Mouse (Mus musculus): Measurements from ENCODE around the gene Esp22. TPM values are rescaled to one million over a fixed set of nuclear protein-coding genes. Genes with fewer than 3 reads are reported as not detected.
"Not testable (repeated sequence)": the region's sequence is repeated elsewhere in the genome, so short reads cannot be mapped to it uniquely, and the experiment has no call there.

The Esp22 gene
- not detected for total RNA-seq (2021)
- long read RNA-seq, experiment 1 = 0 reads
- long read RNA-seq, experiment 2 = 0 reads

- no peak for TF ChIP-seq CTCF (conservative IDR thresholded peaks at IDR 0.05)
- Histone ChIP-seq H3K27ac (no peak within 1 kb of the TSS), H3K4me3 (no peak within 1 kb of the TSS)
- DNase-seq (ENCODE audit: low spot score in 2 of 2) = no peak
These were observed at the start of gene Esp22 for GRCm38 (mm10) chr17:39095034-39095433. Esp22 (plus strand) TSS chr17:39095334.

DNA sequence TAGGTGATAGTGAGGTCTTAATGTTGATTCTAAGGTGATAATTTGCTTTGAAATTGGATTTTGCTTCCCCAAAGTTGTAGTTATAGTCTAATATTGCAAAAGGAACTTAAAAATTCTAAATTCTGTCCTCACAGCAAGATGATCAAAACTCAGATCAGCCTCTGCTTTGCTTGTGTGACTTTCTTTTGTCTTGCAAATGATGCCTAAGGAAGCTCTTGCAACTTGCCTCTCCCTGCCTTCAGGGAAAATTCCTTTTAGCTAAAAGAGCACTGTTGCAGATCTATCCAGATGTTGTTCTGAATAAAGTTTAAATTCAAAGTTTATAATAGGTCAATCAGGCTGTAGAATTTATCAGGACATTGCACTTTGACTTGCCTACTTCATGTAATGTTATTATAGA is 31.5 kb upstream of the Esp22 start:
- no peak for DNase-seq (ENCODE audit: low spot score in 2 of 2)
- TF ChIP-seq CTCF (conservative IDR thresholded peaks at IDR 0.05) = no peak
- Histone ChIP-seq H3K27ac (no peak overlapping the region), H3K4me3 (no peak overlapping the region)

GRCm38 (mm10) chr17:39076937-39077336 is 18.2 kb upstream of the Esp22 start, which contains the start of gene Esp23:
Esp23 (minus strand) TSS chr17:39077037.
- no peak for DNase-seq (ENCODE audit: low spot score in 2 of 2)
- Histone ChIP-seq H3K4me3 (no peak within 1 kb of the TSS), H3K27ac (no peak within 1 kb of the TSS)
- TF ChIP-seq CTCF (conservative IDR thresholded peaks at IDR 0.05) = no peak

DNA sequence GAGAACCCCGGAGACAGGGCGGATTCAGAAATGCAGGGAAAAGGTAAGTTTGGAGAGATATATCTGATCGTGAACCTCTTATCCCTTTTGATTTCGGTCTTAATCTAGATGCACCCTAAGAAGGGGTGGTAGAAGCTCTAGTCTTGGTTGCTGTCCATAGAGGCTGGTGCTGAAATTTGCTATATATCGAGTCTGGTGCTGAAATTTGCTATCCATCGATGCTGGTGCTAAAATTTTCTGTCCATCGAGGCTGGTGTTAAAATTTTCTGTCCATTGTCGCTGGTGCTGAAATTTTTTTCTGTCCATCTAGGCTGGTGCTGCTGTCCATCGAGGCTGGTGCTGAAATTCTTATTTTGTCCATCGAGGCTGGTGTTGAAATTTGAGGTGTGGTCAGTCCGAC is 12.0 kb downstream of the Esp22 start:
- H3K27ac ChIP-seq; DNase-seq (ENCODE audit: low spot score in 2 of 2); H3K4me3 ChIP-seq: not testable (repeated sequence)

DNA sequence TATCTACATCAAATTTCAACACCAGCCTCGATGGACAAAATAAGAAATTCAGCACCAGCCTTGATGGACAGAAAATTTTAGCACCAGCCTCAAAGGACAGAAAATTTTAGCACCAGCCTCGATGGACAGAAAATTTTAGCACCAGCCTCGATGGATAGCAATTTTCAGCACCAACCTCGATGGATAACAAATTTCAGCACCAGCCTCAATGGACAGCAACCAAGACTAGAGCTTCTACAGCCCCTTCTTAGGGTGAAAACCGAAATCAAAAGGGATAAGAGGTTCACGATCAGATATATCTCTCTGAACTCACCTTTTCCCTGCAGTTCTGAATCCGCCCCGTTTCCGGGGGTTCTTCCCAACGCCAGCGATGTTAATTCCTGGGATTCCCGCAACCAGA is 34.0 kb downstream of the Esp22 start:
- DNase-seq (ENCODE audit: low spot score in 2 of 2); H3K4me3 ChIP-seq; H3K27ac ChIP-seq: not testable (repeated sequence)

Other genes starting within 250 kb of the Esp22 start
- gene Esp24, start 58.6 kb upstream of the Esp22 start, total RNA-seq (2021) = not detected
- not detected for gene Gm21903, start 52.0 kb upstream of the Esp22 start, total RNA-seq (2021)
- gene Esp23, start 18.3 kb upstream of the Esp22 start, total RNA-seq (2021) = not detected